Mouse (Mus musculus) left cerebral cortex, adult 18-20 months (tissue): Measurements from ENCODE around the gene Dgcr2. TPM values are rescaled to one million over a fixed set of nuclear protein-coding genes. Genes with fewer than 3 reads are reported as not detected.

Experiments used
- DNase-seq, 2 experiments: peaks; one replicate each; pipeline ENCODE4 v3.0.0; 2021 to 2022; ENCODE audit warnings: low spot score in 2 of 2, mixed read lengths in 1 of 2
- total RNA-seq, 2 experiments: library from RNA; stranded (reverse); gene quantifications; 2 replicates each; pipeline ENCODE4 v1.2.3; 2021

Dgcr2 gene
- total RNA-seq, 2 experiments from 2014 or later: 99.4 to 102 TPM

DNA sequence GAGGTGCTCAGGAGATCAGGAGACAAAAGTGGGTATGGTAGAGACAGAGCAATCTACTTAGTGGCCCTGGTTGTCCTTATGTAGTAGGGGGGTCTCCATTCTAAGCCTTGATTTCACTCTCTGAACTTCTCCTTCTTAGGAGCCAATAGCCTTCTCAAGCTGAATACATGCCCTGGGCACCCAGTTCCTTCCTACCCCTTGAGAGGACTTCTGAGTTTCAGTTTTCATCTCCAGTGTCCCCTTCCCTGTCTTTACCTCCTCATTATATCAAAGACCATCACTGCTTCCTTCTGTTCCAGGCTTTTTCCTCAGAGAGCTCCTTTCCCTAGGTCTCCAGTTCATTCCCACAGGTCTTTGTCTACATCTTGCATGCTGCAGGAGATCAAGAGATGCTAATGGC lies 101.8 kb downstream of the Dgcr2 start:
- DNase-seq: no peak

DNA sequence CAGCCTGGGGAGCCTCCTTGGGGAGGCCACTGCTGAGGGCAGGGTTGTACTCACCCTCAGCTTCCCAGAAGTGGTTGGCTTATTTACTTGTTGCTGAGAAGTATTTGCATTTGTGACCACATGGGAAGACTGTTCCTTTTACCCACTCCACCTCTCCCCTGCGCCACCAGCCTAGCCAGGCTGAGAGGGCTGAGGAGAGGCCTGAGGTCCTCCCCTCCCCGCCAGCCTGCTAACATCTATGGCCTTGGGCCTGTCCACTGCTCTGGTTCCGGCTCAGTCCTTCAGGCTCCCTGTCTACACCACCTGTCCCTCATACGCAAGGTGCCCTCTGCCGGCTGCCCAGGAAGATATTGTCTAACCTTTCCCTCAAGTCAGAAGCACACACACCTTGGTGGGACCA lies 102.7 kb downstream of the Dgcr2 start:
- no peak for DNase-seq

DNA sequence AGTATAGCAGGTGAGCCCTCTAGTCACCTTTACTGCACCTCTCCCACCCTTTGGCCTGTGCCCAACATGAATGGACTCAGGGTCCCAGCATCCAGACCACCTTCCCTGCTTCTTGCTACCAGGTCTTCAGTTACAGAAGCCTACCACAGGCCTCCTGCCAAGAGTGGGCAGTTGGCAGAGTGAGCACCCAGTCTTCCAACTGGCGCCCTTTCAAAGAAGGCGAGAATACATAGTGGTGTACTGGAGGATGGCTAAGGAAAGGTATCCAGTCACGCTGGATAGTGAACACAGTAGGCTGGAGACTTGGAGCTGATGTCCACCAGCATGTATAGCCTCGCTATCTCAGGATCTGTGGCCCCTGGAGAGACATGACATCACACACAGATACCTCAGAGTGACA lies 104.3 kb downstream of the Dgcr2 start:
- DNase-seq: peak; percentile 47 to 53

DNA sequence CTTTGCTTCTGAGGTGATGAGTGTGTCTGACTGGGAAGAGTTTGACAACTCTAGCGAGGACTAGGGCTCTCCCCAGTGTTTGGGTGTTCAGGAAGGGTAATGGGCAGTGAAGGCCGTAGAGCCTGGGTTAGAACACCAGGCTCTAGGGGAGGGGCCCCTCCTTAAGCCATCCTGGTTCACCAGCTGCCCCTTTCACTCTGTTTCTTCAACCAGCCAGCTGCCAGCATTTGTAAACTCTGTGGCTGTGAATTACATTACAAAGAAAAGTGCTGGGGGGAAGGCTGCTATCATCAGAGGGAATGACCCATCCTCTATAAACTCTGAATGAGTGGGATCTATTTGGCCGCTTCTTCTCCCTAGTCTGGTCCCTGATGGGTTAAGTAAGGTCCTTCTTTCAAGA lies 105.6 kb downstream of the Dgcr2 start:
- DNase-seq: no peak

Other genes starting within 250 kb of the Dgcr2 start
- 10 to 100 TPM; 68.3 to 71.6 TPM for gene Med15, start 165.7 kb downstream of the Dgcr2 start, total RNA-seq
- 100 to 1,000 TPM in 1 of 2 experiments, 10 to 100 TPM in 1; 96.9 to 103 TPM for gene Klhl22, start 138.9 kb downstream of the Dgcr2 start, total RNA-seq
- 1 to 10 TPM; 3.5 to 3.6 TPM for gene Scarf2, start 101.3 kb downstream of the Dgcr2 start, total RNA-seq
- 1 to 10 TPM; 2.9 to 3.6 TPM for gene B830017H08Rik, start 65.4 kb downstream of the Dgcr2 start, total RNA-seq
- gene Car15, start 60.2 kb downstream of the Dgcr2 start, total RNA-seq: 1 to 10 TPM; 8.9 to 9.1 TPM
- gene Gm20518, start 6.9 kb downstream of the Dgcr2 start, total RNA-seq: 1 to 10 TPM; 1.0 to 2.6 TPM
- gene Tssk1, start 4.3 kb downstream of the Dgcr2 start, total RNA-seq: not detected
- gene Tssk2, start 75 bp upstream of the Dgcr2 start, total RNA-seq: not detected
- 10 to 100 TPM; 30.1 to 33.4 TPM for gene Ess2, start 12.8 kb upstream of the Dgcr2 start, total RNA-seq
- not detected for gene Gsc2, start 16.5 kb upstream of the Dgcr2 start, total RNA-seq
- gene Slc25a1, start 29.7 kb upstream of the Dgcr2 start, total RNA-seq: 10 to 100 TPM; 39.9 to 41.8 TPM
- under 1 TPM in 1 of 2 experiments, not detected in 1; 0.51 TPM for gene Vpreb2, start 81.9 kb upstream of the Dgcr2 start, total RNA-seq
- 10 to 100 TPM; 90.4 to 92.7 TPM for gene Dgcr6, start 154.3 kb upstream of the Dgcr2 start, total RNA-seq
- gene Prodh, start 191.6 kb upstream of the Dgcr2 start, total RNA-seq: 10 to 100 TPM; 30.6 to 37.2 TPM
- 100 to 1,000 TPM; 128 to 135 TPM for gene Rtn4r, start 229.1 kb upstream of the Dgcr2 start, total RNA-seq